Mouse (Mus musculus): ENCODE measurements around the gene 4931414P19Rik.

GRCm38 (mm10) chr14:54575631-54576030, 30.2 kb downstream of the 4931414P19Rik start:
- TF ChIP-seq CTCF (IDR thresholded peaks at IDR 0.05; ENCODE audit: borderline replicate concordance, extremely low read depth, insufficient read depth, insufficient read length) (no peak), POLR2A (IDR thresholded peaks at IDR 0.05; ENCODE audit: borderline replicate concordance, extremely low read depth, insufficient read depth, insufficient read length, poor library complexity, severe bottlenecking) (no peak)

Data from brain, embryonic 14.5 days (tissue).